Mouse (Mus musculus): Measurements from ENCODE around the gene Igf2bp3. TPM values are rescaled to one million over a fixed set of nuclear protein-coding genes. Genes with fewer than 3 reads are reported as not detected.

Igf2bp3 gene
- total RNA-seq, 1 experiment from 2014 or later = 0.19 TPM

- ATAC-seq (replicated peaks; ENCODE audit: insufficient number of reproducible peaks, low FRiP score, low TSS enrichment, poor library complexity, severe bottlenecking) = no peak
Observed at GRCm38 (mm10) chr6:49048395-49048794, 166.4 kb downstream of the Igf2bp3 start.

- no peak for ATAC-seq (replicated peaks; ENCODE audit: insufficient number of reproducible peaks, low FRiP score, low TSS enrichment, poor library complexity, severe bottlenecking)
Observed at GRCm38 (mm10) chr6:49047848-49048247, 166.9 kb downstream of the Igf2bp3 start.

GRCm38 (mm10) chr6:49046976-49047375 lies 167.8 kb downstream of the Igf2bp3 start:
- no peak for ATAC-seq (replicated peaks; ENCODE audit: insufficient number of reproducible peaks, low FRiP score, low TSS enrichment, poor library complexity, severe bottlenecking)

GRCm38 (mm10) chr6:49046502-49046901 lies 168.3 kb downstream of the Igf2bp3 start:
- no peak for ATAC-seq (replicated peaks; ENCODE audit: insufficient number of reproducible peaks, low FRiP score, low TSS enrichment, poor library complexity, severe bottlenecking)

GRCm38 (mm10) chr6:49039470-49040180 lies 175.1 kb downstream of the Igf2bp3 start:
- ATAC-seq (replicated peaks; ENCODE audit: insufficient number of reproducible peaks, low FRiP score, low TSS enrichment, poor library complexity, severe bottlenecking) = peak; percentile 66; the same call in 1 of the 2 replicates

- ATAC-seq (replicated peaks; ENCODE audit: insufficient number of reproducible peaks, low FRiP score, low TSS enrichment, poor library complexity, severe bottlenecking) = no peak
Observed at GRCm38 (mm10) chr6:49037268-49037662, 177.5 kb downstream of the Igf2bp3 start.

- ATAC-seq (replicated peaks; ENCODE audit: insufficient number of reproducible peaks, low FRiP score, low TSS enrichment, poor library complexity, severe bottlenecking) = no peak
Observed at GRCm38 (mm10) chr6:49036275-49037267, 178.2 kb downstream of the Igf2bp3 start, which contains the start of gene Gpnmb. Gpnmb (plus strand) TSS chr6:49036546.

Other genes with a start within 250 kb of the Igf2bp3 start
- not detected in 3 replicates for gene Doxl2, start 240.0 kb downstream of the Igf2bp3 start, total RNA-seq (2017)
- gene Svs1, start 228.1 kb downstream of the Igf2bp3 start, total RNA-seq (2017) = not detected in 3 replicates
- gene Gpnmb, start 178.4 kb downstream of the Igf2bp3 start, total RNA-seq (2017) = 0.68 TPM in 1 of 3 replicates, not detected in the others
- gene Malsu1, start 141.2 kb downstream of the Igf2bp3 start, total RNA-seq (2017) = 35.9 to 63.9 TPM (median 48.0 TPM) in 3 replicates
- gene Tra2a, start 49.1 kb upstream of the Igf2bp3 start, total RNA-seq (2017) = 185 to 235 TPM (median 209 TPM) in 3 replicates
- 1.3 to 4.2 TPM (median 3.2 TPM) in 3 replicates for gene Ccdc126, start 104.3 kb upstream of the Igf2bp3 start, total RNA-seq (2017)
- gene Fam221a, start 152.8 kb upstream of the Igf2bp3 start, total RNA-seq (2017) = 0.68 TPM in 1 of 3 replicates, not detected in the others
- gene Stk31, start 180.6 kb upstream of the Igf2bp3 start, total RNA-seq (2017) = not detected in 3 replicates

All from monocyte, adult 5-6 weeks (primary cell).